Mouse (Mus musculus): ENCODE measurements at regions not wholly inside any gene's neighbourhood (a gene's known extent, or its start where the extent isn't known, plus 50 kb on each side); places are given as distances from the start of the nearest gene placed in this dataset.

- H3K36me3 ChIP-seq (ENCODE audit: control insufficient read depth, insufficient read depth, low read length) = no peaks in the 10 kb centered on the region
- H3K9me3 ChIP-seq (replicated peaks; ENCODE audit: control insufficient read depth, low read length) = no peaks in the 10 kb centered on the region
- H3K27me3 ChIP-seq (ENCODE audit: control insufficient read depth, insufficient read depth, low read length) = peaks cover 27% of the 10 kb centered on the region
- 9% methylated on average over 4 of the region's 4 CpGs for WGBS (ENCODE audit: insufficient replicate concordance)
- H3K4me1 ChIP-seq (ENCODE audit: control insufficient read depth, insufficient read depth, low read length) = peaks cover 4% of the 10 kb centered on the region
- 0 out of 2 replicates have a peak overlapping the region, but pooled peaks have one; percentile 30 for H3K4me3 ChIP-seq (ENCODE audit: low read depth, low read length)
- peak overlapping the region; percentile 82 for H3K27ac ChIP-seq (ENCODE audit: low read depth, low read length)
- H3K9ac ChIP-seq (ENCODE audit: low read depth, low read length) = peak overlapping the region; percentile 49; the same call in 1 of the 2 replicates
- peak overlapping the region; percentile 60; the same call in 1 of the 2 replicates for H3K4me2 ChIP-seq
- peak; percentile 55; the same call in 1 of the 2 replicates for ATAC-seq (replicated peaks; ENCODE audit: insufficient number of reproducible peaks, low FRiP score, low TSS enrichment)
Observed at GRCm38 (mm10) chr13:72815236-72815932, 186.8 kb downstream of the Irx2 start.

- peak overlapping the region; percentile 82 for H3K27ac ChIP-seq (ENCODE audit: low read depth, low read length)
- H3K4me2 ChIP-seq = peak overlapping the region; percentile 60
- 11% methylated on average over 18 of the region's 18 CpGs for WGBS (ENCODE audit: insufficient replicate concordance)
- H3K9me3 ChIP-seq (replicated peaks; ENCODE audit: control insufficient read depth, low read length) = no peaks in the 10 kb centered on the region
- ATAC-seq (replicated peaks; ENCODE audit: insufficient number of reproducible peaks, low FRiP score, low TSS enrichment) = peak; percentile 77
- H3K27me3 ChIP-seq (ENCODE audit: control insufficient read depth, insufficient read depth, low read length) = peaks cover 27% of the 10 kb centered on the region
- no peaks in the 10 kb centered on the region for H3K36me3 ChIP-seq (ENCODE audit: control insufficient read depth, insufficient read depth, low read length)
- peaks cover 4% of the 10 kb centered on the region for H3K4me1 ChIP-seq (ENCODE audit: control insufficient read depth, insufficient read depth, low read length)
- peak overlapping the region; percentile 49; the same call in 1 of the 2 replicates for H3K9ac ChIP-seq (ENCODE audit: low read depth, low read length)
- peak overlapping the region; percentile 30 for H3K4me3 ChIP-seq (ENCODE audit: low read depth, low read length)
Observed at GRCm38 (mm10) chr13:72815933-72816553, 187.4 kb downstream of the Irx2 start.

- H3K4me3 ChIP-seq (ENCODE audit: low read depth, low read length) = peak overlapping the region; percentile 30
- no peaks in the 10 kb centered on the region for H3K36me3 ChIP-seq (ENCODE audit: control insufficient read depth, insufficient read depth, low read length)
- peak overlapping the region; percentile 82; the same call in 1 of the 2 replicates for H3K27ac ChIP-seq (ENCODE audit: low read depth, low read length)
- ATAC-seq (replicated peaks; ENCODE audit: insufficient number of reproducible peaks, low FRiP score, low TSS enrichment) = no peak
- 13% methylated on average over 8 of the region's 8 CpGs for WGBS (ENCODE audit: insufficient replicate concordance)
- H3K27me3 ChIP-seq (ENCODE audit: control insufficient read depth, insufficient read depth, low read length) = peaks cover 27% of the 10 kb centered on the region
- peaks cover 4% of the 10 kb centered on the region for H3K4me1 ChIP-seq (ENCODE audit: control insufficient read depth, insufficient read depth, low read length)
- H3K4me2 ChIP-seq = peak overlapping the region; percentile 60
- H3K9me3 ChIP-seq (replicated peaks; ENCODE audit: control insufficient read depth, low read length) = no peaks in the 10 kb centered on the region
- H3K9ac ChIP-seq (ENCODE audit: low read depth, low read length) = no peak overlapping the region
Observed at GRCm38 (mm10) chr13:72816856-72817255, 188.2 kb downstream of the Irx2 start.

- peaks cover 4% of the 10 kb centered on the region for H3K4me1 ChIP-seq (ENCODE audit: control insufficient read depth, insufficient read depth, low read length)
Observed at GRCm38 (mm10) chr13:72817521-72817920, 188.9 kb downstream of the Irx2 start.

GRCm38 (mm10) chr13:72817930-72818329 is 189.3 kb downstream of the Irx2 start:
- H3K9me3 ChIP-seq (replicated peaks; ENCODE audit: control insufficient read depth, low read length) = no peaks in the 10 kb centered on the region
- H3K27ac ChIP-seq (ENCODE audit: low read depth, low read length) = no peak overlapping the region
- peaks cover 4% of the 10 kb centered on the region for H3K4me1 ChIP-seq (ENCODE audit: control insufficient read depth, insufficient read depth, low read length)
- WGBS (ENCODE audit: insufficient replicate concordance) = 13% methylated on average over 6 of the region's 6 CpGs
- no peak overlapping the region for H3K4me3 ChIP-seq (ENCODE audit: low read depth, low read length)
- H3K9ac ChIP-seq (ENCODE audit: low read depth, low read length) = no peak overlapping the region
- no peak for ATAC-seq (replicated peaks; ENCODE audit: insufficient number of reproducible peaks, low FRiP score, low TSS enrichment)
- no peaks in the 10 kb centered on the region for H3K36me3 ChIP-seq (ENCODE audit: control insufficient read depth, insufficient read depth, low read length)
- H3K4me2 ChIP-seq = no peak overlapping the region
- peaks cover 27% of the 10 kb centered on the region for H3K27me3 ChIP-seq (ENCODE audit: control insufficient read depth, insufficient read depth, low read length)

More at GRCm38 (mm10) chr13:72817521-72817920, 188.9 kb downstream of the Irx2 start:
- Histone ChIP-seq H3K4me3 (ENCODE audit: low read depth, low read length) (no peak overlapping the region), H3K27ac (ENCODE audit: low read depth, low read length) (no peak overlapping the region), H3K9me3 (replicated peaks; ENCODE audit: control insufficient read depth, low read length) (no peaks in the 10 kb centered on the region), H3K27me3 (ENCODE audit: control insufficient read depth, insufficient read depth, low read length) (peaks cover 27% of the 10 kb centered on the region), H3K4me2 (no peak overlapping the region), H3K9ac (ENCODE audit: low read depth, low read length) (no peak overlapping the region), H3K36me3 (ENCODE audit: control insufficient read depth, insufficient read depth, low read length) (no peaks in the 10 kb centered on the region)
- WGBS (ENCODE audit: insufficient replicate concordance) = 19% methylated on average over 2 of the region's 2 CpGs
- no peak for ATAC-seq (replicated peaks; ENCODE audit: insufficient number of reproducible peaks, low FRiP score, low TSS enrichment)

GRCm38 (mm10) chr13:72826613-72827012 is 198.0 kb downstream of the Irx2 start:
- no peaks in the 10 kb centered on the region for H3K36me3 ChIP-seq (ENCODE audit: control insufficient read depth, insufficient read depth, low read length)
- no peak overlapping the region for H3K9ac ChIP-seq (ENCODE audit: low read depth, low read length)
- WGBS (ENCODE audit: insufficient replicate concordance) = 55% methylated on average over 3 of the region's 3 CpGs
- no peak for ATAC-seq (replicated peaks; ENCODE audit: insufficient number of reproducible peaks, low FRiP score, low TSS enrichment)
- H3K4me3 ChIP-seq (ENCODE audit: low read depth, low read length) = no peak overlapping the region
- H3K27ac ChIP-seq (ENCODE audit: low read depth, low read length) = no peak overlapping the region
- H3K9me3 ChIP-seq (replicated peaks; ENCODE audit: control insufficient read depth, low read length) = no peaks in the 10 kb centered on the region
- no peaks in the 10 kb centered on the region for H3K4me1 ChIP-seq (ENCODE audit: control insufficient read depth, insufficient read depth, low read length)
- no peak overlapping the region for H3K4me2 ChIP-seq
- peaks cover 3% of the 10 kb centered on the region; the same call in 1 of the 2 replicates for H3K27me3 ChIP-seq (ENCODE audit: control insufficient read depth, insufficient read depth, low read length)

GRCm38 (mm10) chr13:72829331-72829730 is 200.7 kb downstream of the Irx2 start:
- no peak overlapping the region for H3K4me2 ChIP-seq
- ATAC-seq (replicated peaks; ENCODE audit: insufficient number of reproducible peaks, low FRiP score, low TSS enrichment) = no peak
- no peaks in the 10 kb centered on the region for H3K36me3 ChIP-seq (ENCODE audit: control insufficient read depth, insufficient read depth, low read length)
- 64% methylated on average over 3 of the region's 3 CpGs for WGBS (ENCODE audit: insufficient replicate concordance)
- H3K9me3 ChIP-seq (replicated peaks; ENCODE audit: control insufficient read depth, low read length) = no peaks in the 10 kb centered on the region
- no peak overlapping the region for H3K9ac ChIP-seq (ENCODE audit: low read depth, low read length)
- no peaks in the 10 kb centered on the region for H3K4me1 ChIP-seq (ENCODE audit: control insufficient read depth, insufficient read depth, low read length)
- no peak overlapping the region for H3K27ac ChIP-seq (ENCODE audit: low read depth, low read length)
- H3K27me3 ChIP-seq (ENCODE audit: control insufficient read depth, insufficient read depth, low read length) = peaks cover 3% of the 10 kb centered on the region; the same call in 1 of the 2 replicates
- no peak overlapping the region for H3K4me3 ChIP-seq (ENCODE audit: low read depth, low read length)

- H3K9ac ChIP-seq (ENCODE audit: low read depth, low read length) = no peak overlapping the region
- H3K27ac ChIP-seq (ENCODE audit: low read depth, low read length) = peak overlapping the region; percentile 77
- no peak overlapping the region for H3K4me3 ChIP-seq (ENCODE audit: low read depth, low read length)
- no peaks in the 10 kb centered on the region for H3K36me3 ChIP-seq (ENCODE audit: control insufficient read depth, insufficient read depth, low read length)
- 46% methylated on average over 2 of the region's 2 CpGs for WGBS (ENCODE audit: insufficient replicate concordance)
- H3K4me2 ChIP-seq = no peak overlapping the region
- ATAC-seq (replicated peaks; ENCODE audit: insufficient number of reproducible peaks, low FRiP score, low TSS enrichment) = peak; percentile 85
- H3K9me3 ChIP-seq (replicated peaks; ENCODE audit: control insufficient read depth, low read length) = no peaks in the 10 kb centered on the region
- no peaks in the 10 kb centered on the region for H3K4me1 ChIP-seq (ENCODE audit: control insufficient read depth, insufficient read depth, low read length)
- H3K27me3 ChIP-seq (ENCODE audit: control insufficient read depth, insufficient read depth, low read length) = no peaks in the 10 kb centered on the region
Observed at GRCm38 (mm10) chr13:72833326-72833725, 204.7 kb downstream of the Irx2 start.
